Mouse (Mus musculus) hindbrain, embryonic 16.5 days (tissue): ENCODE measurements around the gene Ccdc113. TPM values are rescaled to one million over a fixed set of nuclear protein-coding genes. Genes with fewer than 3 reads are reported as not detected.

Experiments used
- ATAC-seq: fragments of 200-750 bp; cut with Nextera tagmentation; 2 replicates; pipeline ENCODE4 v1.8.0; 2017; ENCODE audit warnings: moderate TSS enrichment, moderate library complexity
- H3K27ac ChIP-seq: fragments of 300-500 bp; sonication (generic); 2 replicates; pipeline ENCODE4 v1.5.1; 2014; ENCODE audit warnings: low read depth, mild to moderate bottlenecking, control low read depth, low read length, moderate library complexity
- H3K27me3 ChIP-seq: fragments of 300-500 bp; sonication (generic); replicated peaks from 2 replicates; pipeline ENCODE4 v1.6.1; 2014; ENCODE audit warnings: low read length; ENCODE audit not compliant: control insufficient read depth, insufficient read depth
- H3K36me3 ChIP-seq: fragments of 300-500 bp; sonication (generic); 2 replicates; pipeline ENCODE4 v1.6.1; 2014; ENCODE audit warnings: mild to moderate bottlenecking, low read length, moderate library complexity, mixed read lengths; ENCODE audit not compliant: control insufficient read depth, insufficient read depth
- H3K4me1 ChIP-seq: fragments of 300-500 bp; sonication (generic); 2 replicates; pipeline ENCODE4 v1.6.1; 2014; ENCODE audit warnings: low read depth, low read length; ENCODE audit not compliant: control insufficient read depth, insufficient read depth
- H3K4me2 ChIP-seq: fragments of 300-500 bp; sonication (generic); 2 replicates; pipeline ENCODE4 v1.6.1; 2014; ENCODE audit warnings: mild to moderate bottlenecking, low read length, control low read depth, moderate library complexity
- H3K4me3 ChIP-seq: fragments of 300-500 bp; sonication (generic); 2 replicates; pipeline ENCODE4 v1.5.1; 2014; ENCODE audit warnings: mild to moderate bottlenecking, low read length, control low read depth, moderate library complexity
- H3K9ac ChIP-seq: fragments of 300-500 bp; sonication (generic); 2 replicates; pipeline ENCODE4 v1.6.1; 2014; ENCODE audit warnings: low read depth, mild to moderate bottlenecking, control low read depth, low read length, moderate library complexity
- H3K9me3 ChIP-seq: fragments of 300-500 bp; sonication (generic); 2 replicates; pipeline ENCODE4 v1.6.1; 2014; ENCODE audit warnings: mild to moderate bottlenecking, low read length, moderate library complexity; ENCODE audit not compliant: control insufficient read depth
- WGBS: fragments of 180-500 bp; shearing (Covaris S2); extraction: QIAGEN DNeasy Blood & Tissue Kit; methylation state at CpG from one replicate; pipeline ENCODE4 v1.1.7; 2014; 5-methylcytosine and 5-hydroxymethylcytosine counted together
- polyA plus RNA-seq: library from polyadenylated mRNA; unstranded; fragments of >200 nt; fragmentation: Nextera tagmentation; extraction: Ambion mirVana; gene quantifications from 2 replicates; pipeline ENCODE4 v1.2.1, GENCODE M21; 2015

Gene Ccdc113
- polyA plus RNA-seq, 1 experiment from 2014 or later = 3.4 TPM

DNA sequence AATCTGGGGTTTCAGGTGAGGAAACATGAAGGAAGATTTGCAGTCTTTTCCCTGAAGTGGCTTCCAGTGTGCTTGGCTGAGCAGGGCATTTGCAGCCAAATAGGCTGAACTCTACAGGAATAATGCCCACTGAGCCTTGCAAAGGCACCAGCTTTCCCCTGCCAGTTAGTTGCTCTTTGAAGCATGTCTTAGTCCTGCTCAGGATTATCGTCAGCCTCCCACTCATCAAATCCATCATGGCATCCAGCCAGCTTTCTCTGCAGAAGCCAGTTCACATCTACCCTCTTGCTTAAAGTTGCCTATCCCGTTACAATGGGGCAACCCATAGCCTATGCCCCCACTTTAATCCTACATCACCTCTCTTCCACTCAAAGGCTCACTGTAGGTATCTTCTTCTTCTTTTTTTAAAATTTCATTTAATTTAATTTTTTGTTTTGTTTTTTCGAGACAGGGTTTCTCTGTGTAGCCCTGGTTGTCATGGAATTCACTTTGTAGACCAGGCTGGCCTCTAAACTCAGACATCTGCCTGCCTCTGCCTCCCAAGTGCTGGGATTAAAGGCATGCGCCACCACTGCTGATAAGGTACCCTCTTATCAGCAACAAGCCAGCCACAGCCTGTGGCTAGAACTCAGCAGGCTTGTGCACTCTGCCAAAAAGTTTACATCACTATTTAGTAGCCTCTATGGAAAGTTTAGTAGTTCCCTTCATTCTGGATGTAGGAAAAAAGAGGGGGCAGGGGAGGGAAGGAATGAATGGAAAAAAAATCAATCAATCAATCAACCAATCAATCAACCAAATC, 34.4 kb upstream of the Ccdc113 start:
- WGBS = 71% methylated on average over 4 of the region's 4 CpGs
- H3K9me3 ChIP-seq = no peaks in the 10 kb centered on the region
- no peak overlapping the region for H3K9ac ChIP-seq
- no peaks in the 10 kb centered on the region for H3K36me3 ChIP-seq
- no peak overlapping the region for H3K4me3 ChIP-seq
- ATAC-seq = no peak
- no peak overlapping the region for H3K27ac ChIP-seq
- no peak overlapping the region for H3K4me2 ChIP-seq
- no peaks in the 10 kb centered on the region for H3K4me1 ChIP-seq
- no peaks in the 10 kb centered on the region for H3K27me3 ChIP-seq

- Histone ChIP-seq H3K9me3 (no peaks in the 10 kb centered on the region), H3K4me1 (no peaks in the 10 kb centered on the region), H3K4me3 (no peak overlapping the region), H3K36me3 (no peaks in the 10 kb centered on the region), H3K4me2 (no peak overlapping the region), H3K27ac (no peak overlapping the region), H3K9ac (no peak overlapping the region), H3K27me3 (no peaks in the 10 kb centered on the region)
- 95% methylated on average over 5 of the region's 5 CpGs for WGBS
- ATAC-seq = no peak
These were observed 33.4 kb upstream of the Ccdc113 start for GRCm38 (mm10) chr8:95500436-95500835.

DNA sequence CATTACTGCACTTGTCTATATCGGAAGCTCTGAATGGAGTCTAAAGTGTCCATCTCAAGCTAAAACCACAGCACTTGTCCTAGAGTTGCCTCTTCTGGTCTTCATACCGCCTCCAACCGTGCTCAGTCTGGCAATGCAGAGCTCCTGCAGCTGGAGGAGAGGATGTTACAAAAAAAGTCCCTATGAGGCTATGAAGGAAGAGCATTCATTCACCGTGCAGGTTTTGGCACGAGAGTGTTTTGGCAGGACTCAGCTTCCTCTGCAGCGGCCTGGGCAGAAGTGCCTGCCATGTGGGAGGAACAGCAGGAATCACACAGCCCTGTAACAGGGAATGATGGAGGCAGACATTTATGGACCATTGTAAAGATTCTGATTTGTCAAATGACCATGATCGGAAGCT, 31.5 kb upstream of the Ccdc113 start:
- H3K9ac ChIP-seq = no peak overlapping the region
- H3K27me3 ChIP-seq = no peaks in the 10 kb centered on the region
- H3K27ac ChIP-seq = no peak overlapping the region
- H3K4me2 ChIP-seq = no peak overlapping the region
- no peaks in the 10 kb centered on the region for H3K36me3 ChIP-seq
- ATAC-seq = 0 out of 2 replicates have a peak, but pooled peaks have one; percentile 34
- H3K4me3 ChIP-seq = no peak overlapping the region
- 0 out of 2 replicates have a peak, but pooled peaks cover 3% of the 10 kb centered on the region for H3K9me3 ChIP-seq
- no peaks in the 10 kb centered on the region for H3K4me1 ChIP-seq
- 77% methylated on average over 7 of the region's 7 CpGs for WGBS

DNA sequence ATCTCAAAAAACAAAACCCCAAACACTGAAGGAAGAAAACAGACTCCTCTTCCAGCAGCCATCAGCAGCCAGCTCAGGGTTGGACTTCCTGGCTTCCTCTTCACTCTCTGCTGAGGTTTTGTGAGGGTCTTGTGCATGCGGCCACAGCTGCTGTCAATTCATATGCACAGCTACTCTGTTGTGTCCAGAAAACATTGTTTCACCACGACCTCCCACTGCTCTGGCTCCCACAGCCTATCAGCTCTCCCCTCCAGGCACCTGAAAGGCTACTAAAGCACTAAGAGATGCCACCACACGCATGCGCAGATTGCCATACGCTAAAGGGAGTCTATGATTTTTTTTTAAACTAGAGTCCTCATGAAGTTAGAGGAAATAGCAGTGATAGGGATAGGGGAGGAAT, 29.1 kb upstream of the Ccdc113 start:
- WGBS = 47% methylated on average over 5 of the region's 5 CpGs
- no peak for ATAC-seq
- Histone ChIP-seq H3K4me2 (no peak overlapping the region), H3K4me3 (no peak overlapping the region), H3K9ac (no peak overlapping the region), H3K9me3 (0 out of 2 replicates have a peak, but pooled peaks cover 3% of the 10 kb centered on the region), H3K4me1 (no peaks in the 10 kb centered on the region), H3K36me3 (no peaks in the 10 kb centered on the region), H3K27me3 (no peaks in the 10 kb centered on the region), H3K27ac (no peak overlapping the region)

- Histone ChIP-seq H3K27ac (no peak overlapping the region), H3K9ac (no peak overlapping the region), H3K9me3 (0 out of 2 replicates have a peak, but pooled peaks cover 3% of the 10 kb centered on the region), H3K4me2 (no peak overlapping the region), H3K36me3 (no peaks in the 10 kb centered on the region), H3K4me3 (no peak overlapping the region), H3K4me1 (no peaks in the 10 kb centered on the region), H3K27me3 (no peaks in the 10 kb centered on the region)
- WGBS = 66% methylated on average over 3 of the region's 3 CpGs
- no peak for ATAC-seq
These were observed 28.3 kb upstream of the Ccdc113 start for GRCm38 (mm10) chr8:95505606-95506005.

GRCm38 (mm10) chr8:95506245-95506644, 27.6 kb upstream of the Ccdc113 start:
- 76% methylated on average over 5 of the region's 5 CpGs for WGBS
- no peak overlapping the region for H3K27ac ChIP-seq
- no peak for ATAC-seq
- H3K9ac ChIP-seq = no peak overlapping the region
- H3K27me3 ChIP-seq = no peaks in the 10 kb centered on the region
- no peak overlapping the region for H3K4me2 ChIP-seq
- no peaks in the 10 kb centered on the region for H3K4me1 ChIP-seq
- H3K4me3 ChIP-seq = no peak overlapping the region
- no peaks in the 10 kb centered on the region for H3K36me3 ChIP-seq
- H3K9me3 ChIP-seq = 0 out of 2 replicates have a peak, but pooled peaks cover 3% of the 10 kb centered on the region

- Histone ChIP-seq H3K4me3 (no peak overlapping the region), H3K9me3 (no peaks in the 10 kb centered on the region), H3K36me3 (no peaks in the 10 kb centered on the region), H3K9ac (no peak overlapping the region), H3K4me1 (no peaks in the 10 kb centered on the region), H3K27me3 (no peaks in the 10 kb centered on the region), H3K27ac (no peak overlapping the region), H3K4me2 (no peak overlapping the region)
- no peak for ATAC-seq
- 26% methylated on average over 4 of the region's 4 CpGs for WGBS
These were observed 21.6 kb upstream of the Ccdc113 start for GRCm38 (mm10) chr8:95512257-95512656.

DNA sequence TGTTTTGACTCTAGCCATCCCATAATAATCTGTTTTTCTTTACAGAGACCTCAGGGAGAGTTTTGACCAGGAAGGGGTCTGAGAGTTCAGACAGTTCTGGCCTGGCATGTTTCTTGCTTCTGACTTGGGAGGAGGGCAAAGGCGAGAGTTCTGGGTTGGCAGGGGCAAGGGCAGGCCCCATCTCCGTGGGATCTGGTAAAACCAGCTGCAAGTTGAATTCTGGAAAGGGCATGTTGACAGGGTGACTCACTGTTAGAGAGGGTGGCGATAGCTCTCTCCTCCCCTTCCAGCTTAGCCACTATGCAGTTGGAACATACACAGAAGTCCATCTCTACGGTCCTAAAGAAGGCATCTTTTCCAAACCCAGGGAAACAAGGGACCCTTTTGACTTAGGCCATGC, 20.7 kb upstream of the Ccdc113 start:
- Histone ChIP-seq H3K27me3 (no peaks in the 10 kb centered on the region), H3K9ac (no peak overlapping the region), H3K27ac (no peak overlapping the region), H3K36me3 (no peaks in the 10 kb centered on the region), H3K4me2 (no peak overlapping the region), H3K4me3 (no peak overlapping the region), H3K9me3 (no peaks in the 10 kb centered on the region), H3K4me1 (no peaks in the 10 kb centered on the region)
- ATAC-seq = no peak
- WGBS = 63% methylated on average over 4 of the region's 4 CpGs

- 91% methylated on average over 6 of the region's 6 CpGs for WGBS
- Histone ChIP-seq H3K4me2 (no peak overlapping the region), H3K36me3 (no peaks in the 10 kb centered on the region), H3K9ac (no peak overlapping the region), H3K4me1 (no peaks in the 10 kb centered on the region), H3K27ac (no peak overlapping the region), H3K4me3 (no peak overlapping the region), H3K9me3 (no peaks in the 10 kb centered on the region), H3K27me3 (no peaks in the 10 kb centered on the region)
- ATAC-seq = no peak
These were observed 17.0 kb upstream of the Ccdc113 start for GRCm38 (mm10) chr8:95516928-95517327.
